Mouse (Mus musculus) cerebellum, adult 2 months (tissue): ENCODE data around the gene Gm42906.

Experiments used
- CTCF ChIP-seq: fragments of 200-500 bp; IDR thresholded peaks from 2 replicates; pipeline ENCODE4 v1.5.1; 2011; ENCODE audit warnings: low read depth, mild to moderate bottlenecking, control low read depth, low read length, moderate library complexity, borderline replicate concordance; ENCODE audit not compliant: insufficient read depth
- POLR2A ChIP-seq: fragments of 200-500 bp; IDR thresholded peaks from 2 replicates; pipeline ENCODE4 v1.6.1; 2011; ENCODE audit warnings: low read length, control low read depth, borderline replicate concordance; ENCODE audit not compliant: insufficient read depth

DNA sequence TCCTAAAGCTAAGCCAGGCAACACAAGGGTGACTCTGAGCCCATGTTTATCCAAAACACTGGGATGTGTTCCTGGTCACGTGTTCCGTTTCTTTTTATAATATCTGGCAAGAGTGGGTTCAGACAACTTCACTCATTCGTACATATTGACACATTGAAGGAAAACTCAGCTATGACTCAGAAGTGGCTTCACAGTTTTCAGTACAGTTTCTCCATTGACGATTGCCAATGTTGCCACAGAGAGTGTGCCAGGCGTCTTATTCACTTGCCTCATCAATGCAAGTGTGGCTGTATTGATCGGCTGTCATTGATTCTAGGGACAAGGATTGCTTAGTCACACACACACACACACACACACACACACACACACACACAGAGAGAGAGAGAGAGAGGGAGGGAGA, 381.8 kb downstream of the Gm42906 start:
- TF ChIP-seq POLR2A (no peak), CTCF (no peak)
